Mouse (Mus musculus) stomach, embryonic 16.5 days (tissue): ENCODE measurements around the gene Atg10. TPM values are rescaled to one million over a fixed set of nuclear protein-coding genes. Genes with fewer than 3 reads are reported as not detected.
"Not testable (repeated sequence)": the region's sequence is repeated elsewhere in the genome, so short reads cannot be mapped to it uniquely, and the experiment has no call there.

Experiments used
- ATAC-seq: fragments of 200-750 bp; cut with Nextera tagmentation; 2 replicates; pipeline ENCODE4 v1.8.0; 2017; ENCODE audit warnings: moderate number of reproducible peaks, moderate TSS enrichment; ENCODE audit not compliant: insufficient read depth, low FRiP score
- H3K27ac ChIP-seq: fragments of 300-500 bp; sonication (generic); 2 replicates; pipeline ENCODE4 v1.5.1; 2014; ENCODE audit warnings: low read length
- H3K27me3 ChIP-seq: fragments of 300-500 bp; sonication (generic); 2 replicates; pipeline ENCODE4 v1.6.1; 2014; ENCODE audit warnings: low read length, control low read depth, mixed read lengths; ENCODE audit not compliant: control insufficient read depth, insufficient read depth
- H3K36me3 ChIP-seq: fragments of 300-500 bp; sonication (generic); 2 replicates; pipeline ENCODE4 v1.6.1; 2014; ENCODE audit warnings: low read length; ENCODE audit not compliant: control insufficient read depth, insufficient read depth
- H3K4me1 ChIP-seq: fragments of 300-500 bp; sonication (generic); 2 replicates; pipeline ENCODE4 v1.6.1; 2014; ENCODE audit warnings: low read length, control low read depth, mixed read lengths; ENCODE audit not compliant: control insufficient read depth, insufficient read depth
- H3K4me2 ChIP-seq: fragments of 300-500 bp; sonication (generic); 2 replicates; pipeline ENCODE4 v1.6.1; 2014; ENCODE audit warnings: low read depth, low read length, mixed read lengths
- H3K4me3 ChIP-seq: fragments of 300-500 bp; sonication (generic); replicated peaks from 2 replicates; pipeline ENCODE4 v1.5.1; 2014; ENCODE audit warnings: mild to moderate bottlenecking, low read length
- H3K9ac ChIP-seq: fragments of 300-500 bp; sonication (generic); 2 replicates; pipeline ENCODE4 v1.6.1; 2014; ENCODE audit warnings: low read length
- H3K9me3 ChIP-seq: fragments of 300-500 bp; sonication (generic); replicated peaks from 2 replicates; pipeline ENCODE4 v1.6.1; 2016; ENCODE audit warnings: low read length, control low read depth; ENCODE audit not compliant: control insufficient read depth
- WGBS: fragments of 180-500 bp; shearing (Covaris S2); extraction: QIAGEN DNeasy Blood & Tissue Kit; methylation state at CpG from one replicate; pipeline ENCODE4 v1.1.7; 2014; 5-methylcytosine and 5-hydroxymethylcytosine counted together
- polyA plus RNA-seq: library from polyadenylated mRNA; unstranded; fragments of >200 nt; fragmentation: Nextera tagmentation; extraction: Ambion mirVana; gene quantifications from 2 replicates; pipeline ENCODE4 v1.2.1, GENCODE M21; 2015

The Atg10 gene
- polyA plus RNA-seq, result 15.1 and 15.2 TPM in 2 replicates

DNA sequence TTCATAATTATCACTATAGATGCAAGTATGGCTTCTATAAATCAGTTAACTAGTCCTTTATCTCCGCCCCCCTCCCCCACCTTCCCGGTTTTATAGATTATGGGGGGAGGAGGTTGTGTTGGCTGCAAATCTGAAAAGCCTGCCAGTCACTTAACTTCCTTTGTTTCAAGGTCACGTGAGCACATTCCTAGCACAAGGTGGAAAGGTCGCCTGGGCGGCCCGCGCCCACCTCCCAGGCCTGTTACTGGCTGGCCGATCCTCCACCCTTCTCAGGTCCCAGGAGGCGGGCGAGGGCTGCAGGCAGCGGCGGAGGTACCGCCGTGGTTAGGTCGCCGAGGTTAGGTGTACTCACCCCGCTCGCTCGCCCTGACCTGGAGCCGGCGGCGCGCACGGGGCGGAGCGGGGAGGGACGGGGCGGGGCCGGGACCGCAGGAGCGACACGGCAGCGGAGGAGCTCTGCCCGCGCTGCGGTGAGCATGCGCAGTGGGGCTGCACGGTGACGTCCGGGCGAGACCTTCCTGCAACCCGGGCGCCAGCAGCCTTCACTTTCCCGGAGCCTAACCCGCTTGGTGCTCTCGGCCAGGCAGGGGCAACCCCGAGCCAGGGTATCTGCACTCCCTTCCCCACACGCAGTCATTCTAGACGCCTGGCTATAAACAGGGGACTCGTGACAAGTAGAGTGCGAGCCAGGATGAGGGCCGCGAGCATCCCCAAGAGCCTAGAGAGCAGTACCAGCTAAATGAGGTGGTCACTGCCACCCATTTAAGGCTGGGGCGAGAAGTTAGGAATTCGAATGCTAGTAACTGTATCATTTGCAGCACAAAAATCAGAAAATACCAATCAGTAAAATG, at the start of gene Atg10:
Atg10 (minus strand) TSS at position 382 of the 851 bp plus-strand sequence.
- Histone ChIP-seq H3K4me3 (peak within 1 kb of the TSS; percentile 81), H3K4me1 (0 out of 2 replicates have a peak, but pooled peaks cover 4% of the 10 kb centered on the region), H3K9ac (peak within 1 kb of the TSS; percentile 94), H3K36me3 (no peaks in the 10 kb centered on the region), H3K27ac (peak within 1 kb of the TSS; percentile 95), H3K4me2 (peak within 1 kb of the TSS; percentile 61), H3K9me3 (no peaks in the 10 kb centered on the region), H3K27me3 (no peaks in the 10 kb centered on the region)
- peak; percentile 99 for ATAC-seq
- WGBS, result 2% methylated on average over 55 of the region's 55 CpGs

DNA sequence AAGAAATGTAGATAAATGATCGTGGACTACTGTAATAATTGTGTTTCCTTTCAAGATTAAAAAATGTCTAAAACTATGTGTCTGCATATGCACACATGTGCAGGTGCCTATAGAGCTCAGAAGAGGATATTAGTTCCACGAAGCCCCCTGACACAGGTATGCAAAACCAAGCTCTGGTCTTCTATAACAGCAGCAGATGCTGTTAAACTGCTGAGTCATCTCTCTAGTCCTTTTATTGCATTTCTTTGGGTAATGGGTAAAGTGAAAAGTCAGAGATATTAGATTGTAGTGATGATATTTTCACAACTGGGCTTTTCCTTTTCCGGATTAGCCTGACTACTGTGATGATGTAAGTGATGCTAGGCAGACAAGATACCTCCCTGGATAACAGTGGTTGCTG, 28.6 kb upstream of the Atg10 start:
- no peak overlapping the region for H3K4me3 ChIP-seq
- no peaks in the 10 kb centered on the region for H3K9me3 ChIP-seq
- H3K9ac ChIP-seq, result no peak overlapping the region
- H3K4me1 ChIP-seq, result no peaks in the 10 kb centered on the region
- no peak for ATAC-seq
- H3K4me2 ChIP-seq, result no peak overlapping the region
- no peaks in the 10 kb centered on the region for H3K27me3 ChIP-seq
- H3K36me3 ChIP-seq, result no peaks in the 10 kb centered on the region
- WGBS, result 81% methylated on average over 3 of the region's 3 CpGs
- no peak overlapping the region for H3K27ac ChIP-seq

DNA sequence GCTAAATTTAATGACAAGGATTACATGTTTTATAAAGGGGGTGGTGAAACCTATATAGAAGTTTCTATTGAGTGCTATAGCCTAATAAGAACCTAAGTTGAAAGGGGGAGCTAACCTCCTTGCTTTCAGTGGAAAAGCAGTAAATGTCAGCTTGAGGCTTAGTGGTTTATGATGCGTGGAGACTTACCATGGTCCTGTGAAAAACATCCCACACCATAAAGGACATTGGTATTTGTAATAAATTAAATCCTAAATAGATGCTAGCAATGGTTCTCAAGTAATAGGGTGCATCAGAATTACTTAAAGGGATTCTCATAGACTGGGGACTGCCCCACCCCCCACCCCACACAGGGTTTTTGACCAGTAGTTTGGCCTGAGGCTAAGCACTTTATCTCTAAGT, 27.9 kb upstream of the Atg10 start:
- 70% methylated on average over 1 of the region's 1 CpGs for WGBS
- H3K27me3 ChIP-seq, result no peaks in the 10 kb centered on the region
- H3K27ac ChIP-seq, result no peak overlapping the region
- H3K36me3 ChIP-seq, result no peaks in the 10 kb centered on the region
- H3K4me1 ChIP-seq, result no peaks in the 10 kb centered on the region
- no peak overlapping the region for H3K4me2 ChIP-seq
- ATAC-seq, result no peak
- H3K9ac ChIP-seq, result no peak overlapping the region
- no peak overlapping the region for H3K4me3 ChIP-seq
- H3K9me3 ChIP-seq, result no peaks in the 10 kb centered on the region

DNA sequence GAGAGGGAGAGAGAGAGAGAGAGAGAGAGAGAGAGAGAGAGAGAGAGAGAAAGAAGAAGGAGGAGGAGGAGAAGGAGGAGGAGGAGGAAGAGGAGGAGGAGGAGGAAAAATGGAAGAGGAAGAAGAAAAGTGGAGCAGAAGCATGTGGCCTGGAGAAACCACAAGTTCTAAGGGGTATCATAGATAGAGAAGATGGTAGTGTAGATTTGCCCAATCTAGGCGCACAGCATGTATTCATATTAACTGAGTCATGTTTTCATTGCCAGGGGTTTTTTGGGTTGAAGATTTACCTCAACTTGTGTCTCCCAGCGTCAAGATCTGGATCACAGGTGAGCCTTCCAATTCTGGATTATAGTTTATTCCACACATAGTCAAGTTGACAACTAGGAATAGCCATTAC, 26.3 kb upstream of the Atg10 start:
- not testable (repeated sequence) for H3K4me3 ChIP-seq, H3K4me2 ChIP-seq, H3K9me3 ChIP-seq, H3K27ac ChIP-seq, ATAC-seq, H3K4me1 ChIP-seq, H3K36me3 ChIP-seq, H3K9ac ChIP-seq, H3K27me3 ChIP-seq
- 88% methylated on average over 2 of the region's 2 CpGs for WGBS

DNA sequence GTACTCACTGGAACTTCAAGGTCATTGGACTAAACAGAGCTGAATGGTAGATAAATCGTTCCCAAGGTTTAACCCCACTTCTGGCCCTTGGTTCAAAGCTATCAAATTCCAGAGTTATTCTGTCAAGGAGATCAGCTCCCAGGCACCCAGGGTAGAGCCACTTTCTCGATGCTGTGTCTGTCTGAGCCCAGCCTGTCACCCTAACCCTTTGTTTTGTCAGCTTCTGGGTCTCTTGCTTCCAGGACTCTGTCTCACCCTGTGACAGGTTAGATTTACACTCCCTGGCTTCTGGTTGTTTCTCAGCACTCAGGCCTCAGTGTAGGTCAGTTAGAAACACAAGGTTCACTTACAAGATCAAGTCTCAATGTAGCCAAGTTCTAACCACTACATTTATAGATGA, 22.7 kb upstream of the Atg10 start:
- no peak overlapping the region for H3K9ac ChIP-seq
- no peak for ATAC-seq
- no peak overlapping the region for H3K4me2 ChIP-seq
- no peaks in the 10 kb centered on the region for H3K27me3 ChIP-seq
- H3K27ac ChIP-seq, result no peak overlapping the region
- H3K9me3 ChIP-seq, result no peaks in the 10 kb centered on the region
- H3K4me3 ChIP-seq, result no peak overlapping the region
- 42% methylated on average over 2 of the region's 2 CpGs for WGBS
- H3K36me3 ChIP-seq, result no peaks in the 10 kb centered on the region
- no peaks in the 10 kb centered on the region for H3K4me1 ChIP-seq

DNA sequence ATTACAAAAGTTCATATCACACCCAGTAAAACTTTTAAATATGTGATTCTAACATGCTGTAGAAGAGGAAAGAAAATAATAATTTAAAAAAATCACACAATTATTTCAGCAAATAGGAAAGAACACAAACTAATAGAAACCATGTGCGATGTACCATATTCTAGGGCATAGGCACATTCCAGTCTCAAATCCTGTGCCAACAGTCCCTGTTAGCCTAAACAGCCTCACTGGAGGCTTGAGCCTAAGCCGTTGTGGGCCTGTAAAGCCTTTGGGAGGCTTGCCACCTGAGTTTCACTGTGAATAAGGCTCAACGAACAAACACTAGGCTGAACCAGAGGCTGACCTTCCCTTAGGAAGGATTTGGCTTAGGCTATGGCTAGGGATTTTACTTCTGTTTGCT, 14.2 kb upstream of the Atg10 start:
- 76% methylated on average over 3 of the region's 3 CpGs for WGBS

DNA sequence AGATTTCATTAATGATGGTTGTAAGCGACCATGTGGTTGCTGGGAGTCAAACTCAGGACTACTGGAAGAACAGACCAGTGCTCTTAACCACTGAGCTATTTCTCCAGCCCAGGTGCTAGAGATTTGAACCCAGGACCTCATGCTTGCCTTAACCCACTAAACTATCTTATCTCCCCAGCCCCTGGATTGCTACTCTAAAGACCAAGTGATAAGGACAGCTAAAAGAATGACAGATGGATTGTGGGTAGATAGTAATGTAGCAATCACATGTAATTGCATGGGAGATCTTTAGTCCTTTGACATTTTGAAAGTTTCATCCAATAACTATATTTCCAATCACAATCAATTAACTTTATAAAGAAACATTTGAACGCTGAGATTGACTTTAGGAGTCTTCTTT, 13.1 kb upstream of the Atg10 start:
- H3K36me3 ChIP-seq, result no peaks in the 10 kb centered on the region
- H3K4me3 ChIP-seq, result no peak overlapping the region
- no peak overlapping the region for H3K9ac ChIP-seq
- no peak overlapping the region for H3K4me2 ChIP-seq
- no peak for ATAC-seq
- no peak overlapping the region for H3K27ac ChIP-seq
- no peaks in the 10 kb centered on the region for H3K27me3 ChIP-seq
- 71% methylated on average over 2 of the region's 2 CpGs for WGBS
- H3K4me1 ChIP-seq, result no peaks in the 10 kb centered on the region
- no peaks in the 10 kb centered on the region for H3K9me3 ChIP-seq

More for the DNA sequence above, 14.2 kb upstream of the Atg10 start:
- H3K4me2 ChIP-seq, result no peak overlapping the region
- no peak overlapping the region for H3K9ac ChIP-seq
- no peaks in the 10 kb centered on the region for H3K9me3 ChIP-seq
- ATAC-seq, result no peak
- H3K4me3 ChIP-seq, result no peak overlapping the region
- no peaks in the 10 kb centered on the region for H3K36me3 ChIP-seq
- no peaks in the 10 kb centered on the region for H3K27me3 ChIP-seq
- H3K4me1 ChIP-seq, result no peaks in the 10 kb centered on the region
- no peak overlapping the region for H3K27ac ChIP-seq

DNA sequence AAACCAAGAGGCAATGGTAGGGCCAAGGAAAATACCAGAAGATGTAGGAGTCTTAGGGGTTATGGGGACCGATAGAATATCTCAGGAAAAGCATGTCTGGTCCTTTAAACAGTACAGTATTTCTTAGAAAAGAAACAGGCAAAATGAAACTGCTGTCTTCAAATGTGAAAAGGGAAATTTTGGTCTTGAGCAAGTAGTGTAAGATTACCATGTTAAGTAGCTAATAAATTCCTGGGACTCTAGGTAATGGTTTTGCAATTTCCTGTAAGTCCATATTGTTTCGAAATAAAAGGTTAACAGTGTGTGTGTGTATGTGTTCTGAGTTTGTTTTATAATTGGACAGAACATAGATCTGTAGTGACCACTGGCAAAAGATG, 658 bp upstream of the Atg10 start:
- no peak for ATAC-seq
- H3K27ac ChIP-seq, result peak overlapping the region; percentile 95
- H3K4me3 ChIP-seq, result peak overlapping the region; percentile 81
- H3K9me3 ChIP-seq, result no peaks in the 10 kb centered on the region
- H3K4me2 ChIP-seq, result peak overlapping the region; percentile 61
- H3K27me3 ChIP-seq, result no peaks in the 10 kb centered on the region
- WGBS, result 61% methylated on average over 2 of the region's 2 CpGs
- 0 out of 2 replicates have a peak, but pooled peaks cover 4% of the 10 kb centered on the region for H3K4me1 ChIP-seq
- H3K36me3 ChIP-seq, result no peaks in the 10 kb centered on the region
- peak overlapping the region; percentile 94 for H3K9ac ChIP-seq

DNA sequence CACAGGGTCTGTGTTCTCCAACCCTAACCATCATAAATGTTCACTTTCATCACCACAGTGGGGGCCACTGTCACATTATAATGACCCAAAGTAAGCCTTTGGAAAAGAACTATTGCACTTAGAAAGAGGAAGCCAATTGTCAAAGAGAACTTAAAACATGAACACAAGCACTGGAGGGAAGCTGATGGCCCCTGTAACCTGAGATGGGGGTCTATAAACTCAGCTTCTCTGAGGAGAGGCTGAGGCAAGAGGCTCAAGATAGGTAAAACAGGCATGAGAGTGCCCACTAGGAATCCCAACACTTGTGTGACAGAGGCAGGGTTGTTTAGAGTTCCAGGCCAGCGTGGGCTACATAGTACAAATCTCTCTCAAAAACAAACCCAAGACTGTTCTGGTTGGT, 705 bp downstream of the Atg10 start:
- ATAC-seq, result no peak
- Histone ChIP-seq H3K27me3 (no peaks in the 10 kb centered on the region), H3K4me3 (peak overlapping the region; percentile 81), H3K9me3 (no peaks in the 10 kb centered on the region), H3K27ac (peak overlapping the region; percentile 95), H3K4me2 (peak overlapping the region; percentile 61), H3K9ac (peak overlapping the region; percentile 18; the same call in 1 of the 2 replicates), H3K4me1 (0 out of 2 replicates have a peak, but pooled peaks cover 4% of the 10 kb centered on the region), H3K36me3 (no peaks in the 10 kb centered on the region)
- 39% methylated on average over 1 of the region's 1 CpGs for WGBS
